Mouse (Mus musculus) Patski (cell line): Measurements from ENCODE around the gene Smg6. TPM values are rescaled to one million over a fixed set of nuclear protein-coding genes. Genes with fewer than 3 reads are reported as not detected.

ENCODE experiments used
- ATAC-seq: fragments of 100-300 bp; one replicate; pipeline ENCODE4 v1.8.0; 2021
- CTCF ChIA-PET: fragments of 350-600 bp; sonication (Branson Sonifier 250); formaldehyde crosslinking; loops from one replicate; lab custom pipeline; 2022; ENCODE audit warnings: inconsistent platforms; lab: Charles Lee
- POLR2A ChIA-PET: fragments of 350-600 bp; sonication (Branson Sonifier 250); formaldehyde crosslinking; loops from one replicate; lab custom pipeline; 2022; ENCODE audit warnings: antibody characterized with exemption, inconsistent platforms; lab: Charles Lee
- DNase-seq: peaks from one replicate; pipeline ENCODE4 v3.0.0-alpha.2; 2011; ENCODE audit warnings: low read depth, low spot score
- H3K27me3 ChIP-seq: fragments of 371-371 bp; one replicate; pipeline ENCODE4 v1.5.1; 2021
- CTCF ChIP-seq: fragments of 100-300 bp; IDR thresholded peaks from one replicate; pipeline ENCODE4 v1.5.1; 2021
- in situ Hi-C: fragments of 300-500 bp; cut with MboI; formaldehyde crosslinking; loops from 3 replicates; pipeline ENCODE4 v1.11.1; 2018; ENCODE audit warnings: low pct_unique_long_range_greater_than_20kb, mixed read lengths
- polyA plus RNA-seq: library from polyadenylated mRNA; unstranded; gene quantifications from one replicate; pipeline ENCODE4 v1.2.3, GENCODE M21; 2021

Gene Smg6
- polyA plus RNA-seq, 1 experiment from 2014 or later = 20.5 TPM

- H3K27me3 ChIP-seq = peaks cover 9% of the 10 kb centered on the region
- in situ Hi-C loops = no loop called here
- TF ChIP-seq CTCF = no peak
- ChIA-PET CTCF (interaction anchor here (0.9 to 1.2 kb wide), 3 partner anchors 34 to 93 kb away, joined by 3 to 4 read pairs (median 3); no protein-coding TSS in a partner anchor), POLR2A (interaction anchor here (0.6 kb wide), 1 partner anchor 227 kb away, joined by 3 read pairs; no protein-coding TSS in a partner anchor)
- ATAC-seq (no peak), DNase-seq (no peak)
Observed at GRCm38 (mm10) chr11:75197956-75198355, 272.3 kb downstream of the Smg6 start.

DNA sequence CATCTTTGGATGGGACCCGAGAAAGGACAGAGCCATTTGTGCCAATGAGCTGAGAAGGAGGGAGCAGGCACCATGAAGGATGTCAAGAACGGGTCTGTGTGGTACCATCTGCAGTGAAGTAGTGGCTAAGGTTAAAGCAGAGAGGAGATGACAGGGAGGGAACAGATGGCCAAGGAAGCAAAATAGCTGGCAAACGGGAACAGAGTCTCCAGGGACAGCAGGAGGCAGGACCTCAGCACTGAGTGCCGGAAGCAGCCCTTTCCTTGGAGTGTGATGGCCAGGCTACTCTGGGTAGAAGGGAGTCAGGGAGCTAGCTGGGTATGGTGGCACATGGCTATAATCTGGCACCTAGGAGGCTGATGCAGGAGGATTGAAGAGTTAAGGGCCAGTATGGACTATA, 273.2 kb downstream of the Smg6 start:
- in situ Hi-C loops = no loop called here
- ATAC-seq = no peak
- H3K27me3 ChIP-seq = peaks cover 9% of the 10 kb centered on the region
- DNase-seq = no peak
- ChIA-PET CTCF (interaction anchor here (1.0 to 1.2 kb wide), 2 partner anchors 33 to 92 kb away, joined by 3 to 4 read pairs; no protein-coding TSS in a partner anchor), POLR2A (no interaction called here)
- TF ChIP-seq CTCF = no peak

- in situ Hi-C loops = no loop called here
- CTCF ChIA-PET = interaction anchor here (1.5 kb wide), 1 partner anchor 32 kb away, joined by 5 read pairs; no protein-coding TSS in a partner anchor
- TF ChIP-seq CTCF = no peak
- POLR2A ChIA-PET = interaction anchor here (1.4 kb wide), 1 partner anchor 22 kb away, joined by 3 read pairs; no protein-coding TSS in a partner anchor
- ATAC-seq = no peak
- DNase-seq = no peak
- H3K27me3 ChIP-seq = peaks cover under 1% of the 10 kb centered on the region
Observed at GRCm38 (mm10) chr11:75199951-75200350, 274.3 kb downstream of the Smg6 start.

- ChIA-PET POLR2A (no interaction called here), CTCF (interaction anchor here (1.5 kb wide), 1 partner anchor 31 kb away, joined by 5 read pairs; no protein-coding TSS in a partner anchor)
- no peak for DNase-seq
- ATAC-seq = no peak
- in situ Hi-C loops = no loop called here
- no peaks in the 10 kb centered on the region for H3K27me3 ChIP-seq
- TF ChIP-seq CTCF = no peak
Observed at GRCm38 (mm10) chr11:75200935-75201334, 275.3 kb downstream of the Smg6 start.

DNA sequence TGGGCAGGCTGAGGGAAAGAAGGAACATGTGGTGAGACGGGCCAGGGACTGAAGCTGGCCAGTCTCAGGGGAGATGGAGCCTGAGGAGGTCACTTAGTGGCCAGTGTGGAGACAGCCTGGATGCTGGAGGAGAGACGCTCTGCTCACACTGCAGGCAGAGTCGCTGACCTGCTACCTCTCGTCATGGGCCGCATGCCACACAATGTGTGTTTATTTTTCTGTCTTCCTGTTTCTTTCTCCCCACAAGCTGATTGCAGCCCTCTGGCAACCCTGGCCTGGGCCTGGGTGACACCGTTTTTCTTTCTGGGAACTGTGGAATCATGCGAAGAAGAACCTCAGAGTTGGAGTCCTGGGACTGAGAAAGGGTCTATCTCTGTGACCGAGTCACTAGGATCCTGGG, 276.1 kb downstream of the Smg6 start:
- POLR2A ChIA-PET = no interaction called here
- in situ Hi-C loops = no loop called here
- DNase-seq = no peak
- CTCF ChIA-PET = interaction anchor here (1.8 kb wide), 1 partner anchor 30 kb away, joined by 4 read pairs; no protein-coding TSS in a partner anchor
- no peaks in the 10 kb centered on the region for H3K27me3 ChIP-seq
- no peak for TF ChIP-seq CTCF
- ATAC-seq = no peak

- no peaks in the 10 kb centered on the region for H3K27me3 ChIP-seq
- peak; percentile 20 for ATAC-seq
- in situ Hi-C loops = no loop called here
- TF ChIP-seq CTCF = no peak
- CTCF ChIA-PET = no interaction called here
- no peak for DNase-seq
- POLR2A ChIA-PET = interaction anchor here (0.7 kb wide), 1 partner anchor 188 kb away, joined by 3 read pairs; no protein-coding TSS in a partner anchor
Observed at GRCm38 (mm10) chr11:75203926-75204325, 278.3 kb downstream of the Smg6 start.

DNA sequence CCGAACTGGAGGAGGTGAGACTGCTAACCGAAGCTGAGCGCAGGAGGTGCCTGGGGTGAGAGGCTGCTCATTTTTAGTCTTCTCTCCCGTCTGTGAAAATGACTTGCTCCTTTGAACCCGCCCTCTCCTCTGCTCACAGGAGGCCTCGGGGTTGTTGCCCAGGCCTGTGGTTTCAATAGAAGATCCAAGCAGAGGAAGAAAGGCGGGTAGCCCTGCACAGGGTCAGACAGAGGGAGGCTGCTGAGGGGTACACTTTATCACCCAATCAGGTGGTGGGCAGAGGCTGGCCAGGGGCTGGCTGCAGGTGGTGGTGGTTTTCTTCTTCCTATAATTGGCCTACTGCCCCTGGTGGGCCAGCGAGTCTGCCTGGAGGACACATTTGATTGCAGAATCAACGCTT, 278.8 kb downstream of the Smg6 start:
- no peak for DNase-seq
- POLR2A ChIA-PET = no interaction called here
- TF ChIP-seq CTCF = no peak
- in situ Hi-C loops = no loop called here
- ATAC-seq = no peak
- CTCF ChIA-PET = no interaction called here
- H3K27me3 ChIP-seq = no peaks in the 10 kb centered on the region

GRCm38 (mm10) chr11:75206347-75206746, 280.7 kb downstream of the Smg6 start:
- ChIA-PET POLR2A (interaction anchor here (0.6 kb wide), 1 partner anchor 74 kb away, joined by 5 read pairs; no protein-coding TSS in a partner anchor), CTCF (interaction anchor here (1.3 kb wide), 1 partner anchor 62 kb away, joined by 3 read pairs; no protein-coding TSS in a partner anchor)
- TF ChIP-seq CTCF = no peak
- H3K27me3 ChIP-seq = no peaks in the 10 kb centered on the region
- ATAC-seq (no peak), DNase-seq (no peak)
- in situ Hi-C loops = no loop called here

- CTCF ChIA-PET = interaction anchor here (1.4 to 4.5 kb wide), 2 partner anchors 16 to 23 kb away, joined by 4 to 14 read pairs; partner anchors contain the start of gene Rtn4rl1
- TF ChIP-seq CTCF = no peak
- POLR2A ChIA-PET = no interaction called here
- no peak for ATAC-seq
- in situ Hi-C loops = no loop called here
- DNase-seq = no peak
- no peaks in the 10 kb centered on the region for H3K27me3 ChIP-seq
Observed at GRCm38 (mm10) chr11:75209363-75209762, 283.7 kb downstream of the Smg6 start.

- CTCF ChIA-PET = interaction anchor here (1.4 to 4.5 kb wide), 2 partner anchors 16 to 22 kb away, joined by 4 to 14 read pairs; partner anchors contain the start of gene Rtn4rl1
- POLR2A ChIA-PET = no interaction called here
- ATAC-seq = no peak
- TF ChIP-seq CTCF = no peak
- no peaks in the 10 kb centered on the region for H3K27me3 ChIP-seq
- in situ Hi-C loops = no loop called here
- DNase-seq = no peak
Observed at GRCm38 (mm10) chr11:75210093-75210492, 284.5 kb downstream of the Smg6 start.

DNA sequence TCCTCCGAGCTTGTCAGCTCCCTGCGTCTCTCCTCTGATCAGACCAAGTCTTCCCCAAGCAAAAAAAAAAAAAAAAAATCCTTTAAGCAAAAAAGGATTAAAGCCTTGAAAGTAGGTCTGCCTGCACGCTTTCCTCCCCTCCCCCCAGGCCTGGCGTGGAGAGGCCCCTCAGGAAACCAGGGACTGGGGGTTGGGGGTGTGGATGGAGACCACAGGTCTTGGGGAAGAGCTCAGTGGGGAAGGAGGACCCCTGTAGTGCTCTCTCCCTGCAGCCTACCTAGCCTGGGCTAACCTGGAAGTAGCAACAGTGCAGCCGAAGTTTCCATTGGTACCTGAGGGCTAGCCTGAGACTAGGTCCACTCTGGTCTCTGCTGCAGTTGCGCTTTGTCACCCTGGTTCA, 285.1 kb downstream of the Smg6 start:
- TF ChIP-seq CTCF = no peak
- no peaks in the 10 kb centered on the region for H3K27me3 ChIP-seq
- in situ Hi-C loops = no loop called here
- POLR2A ChIA-PET = no interaction called here
- CTCF ChIA-PET = interaction anchor here (4.5 kb wide), 1 partner anchor 21 kb away, joined by 14 read pairs; no protein-coding TSS in a partner anchor
- no peak for ATAC-seq
- no peak for DNase-seq
